Mouse (Mus musculus): ENCODE measurements around the gene Fgf2. TPM values are rescaled to one million over a fixed set of nuclear protein-coding genes. Genes with fewer than 3 reads are reported as not detected.

Fgf2 gene
- total RNA-seq, 2 experiments from 2014 or later: 4.6 to 5.2 TPM

GRCm38 (mm10) chr3:37354737-37355136, 6.6 kb downstream of the Fgf2 start:
- no peak for DNase-seq

GRCm38 (mm10) chr3:37360729-37361128, 12.6 kb downstream of the Fgf2 start:
- no peak for DNase-seq

GRCm38 (mm10) chr3:37365144-37365543, 17.0 kb downstream of the Fgf2 start:
- DNase-seq: no peak

GRCm38 (mm10) chr3:37365976-37366375, 17.8 kb downstream of the Fgf2 start:
- no peak for DNase-seq

- DNase-seq: no peak
Measured at GRCm38 (mm10) chr3:37366381-37367053, 18.4 kb downstream of the Fgf2 start.

GRCm38 (mm10) chr3:37370407-37370806, 22.3 kb downstream of the Fgf2 start:
- no peak for DNase-seq

- no peak for DNase-seq
Measured at GRCm38 (mm10) chr3:37373712-37374111, 25.6 kb downstream of the Fgf2 start.

- DNase-seq: no peak
Measured at GRCm38 (mm10) chr3:37377926-37378325, 29.8 kb downstream of the Fgf2 start.

- peak; percentile 26 for DNase-seq
Measured at GRCm38 (mm10) chr3:37378412-37378811, 30.3 kb downstream of the Fgf2 start.

GRCm38 (mm10) chr3:37379201-37379600, 31.1 kb downstream of the Fgf2 start:
- no peak for DNase-seq

- DNase-seq: peak; percentile 72
Measured at GRCm38 (mm10) chr3:37379930-37380881, 32.1 kb downstream of the Fgf2 start.

- DNase-seq: no peak
Measured at GRCm38 (mm10) chr3:37381457-37381856, 33.3 kb downstream of the Fgf2 start.

GRCm38 (mm10) chr3:37383096-37383765, 35.1 kb downstream of the Fgf2 start:
- DNase-seq: no peak

GRCm38 (mm10) chr3:37387310-37387709, 39.2 kb downstream of the Fgf2 start:
- no peak for DNase-seq

GRCm38 (mm10) chr3:37396930-37397608, 48.9 kb downstream of the Fgf2 start:
- no peak for DNase-seq

- DNase-seq: no peak
Measured at GRCm38 (mm10) chr3:37397646-37398045, 49.5 kb downstream of the Fgf2 start.

- peak; percentile 31 for DNase-seq
Measured at GRCm38 (mm10) chr3:37398661-37399395, 50.7 kb downstream of the Fgf2 start.

- DNase-seq: peak; percentile 76
Measured at GRCm38 (mm10) chr3:37401729-37402610, 53.8 kb downstream of the Fgf2 start.

GRCm38 (mm10) chr3:37407598-37407997, 59.5 kb downstream of the Fgf2 start:
- no peak for DNase-seq

- DNase-seq: no peak
Measured at GRCm38 (mm10) chr3:37413446-37413845, 65.3 kb downstream of the Fgf2 start.

Measured in adrenal gland, postnatal 10 days (tissue).